Mouse (Mus musculus) forebrain, embryonic 11.5 days (tissue): ENCODE results near the gene Sept11. TPM values are rescaled to one million over a fixed set of nuclear protein-coding genes. Genes with fewer than 3 reads are reported as not detected.
A peak's percentile ranks its signal among the peaks of the same experiment; 100 is the strongest.

Experiments
- ATAC-seq: fragments of 200-750 bp; cut with Nextera tagmentation; replicated peaks from 2 replicates; pipeline ENCODE4 v1.8.0; 2017; ENCODE audit warnings: moderate TSS enrichment; ENCODE audit not compliant: low FRiP score
- DNase-seq: peaks from one replicate; pipeline ENCODE4 v3.0.0-alpha.2; 2017; ENCODE audit warnings: low spot score
- H3K27ac ChIP-seq: fragments of 300-500 bp; sonication (generic); 2 replicates; pipeline ENCODE4 v1.5.1; 2014; ENCODE audit warnings: low read depth, low read length
- H3K27me3 ChIP-seq: fragments of 300-500 bp; sonication (generic); 2 replicates; pipeline ENCODE4 v1.6.1; 2014; ENCODE audit warnings: mild to moderate bottlenecking, low read length, mixed read lengths; ENCODE audit not compliant: control insufficient read depth, insufficient read depth
- H3K36me3 ChIP-seq: fragments of 300-500 bp; sonication (generic); 2 replicates; pipeline ENCODE4 v1.6.1; 2014; ENCODE audit warnings: mild to moderate bottlenecking, low read length, moderate library complexity, mixed read lengths; ENCODE audit not compliant: control insufficient read depth, insufficient read depth
- H3K4me1 ChIP-seq: fragments of 300-500 bp; sonication (generic); replicated peaks from 2 replicates; pipeline ENCODE4 v1.6.1; 2014; ENCODE audit warnings: low read length, mixed read lengths; ENCODE audit not compliant: control insufficient read depth, insufficient read depth
- H3K4me2 ChIP-seq: fragments of 300-500 bp; sonication (generic); 2 replicates; pipeline ENCODE4 v1.6.1; 2014; ENCODE audit warnings: low read depth, mild to moderate bottlenecking, low read length, moderate library complexity, mixed read lengths; ENCODE audit not compliant: severe bottlenecking
- H3K4me3 ChIP-seq: fragments of 300-500 bp; sonication (generic); 2 replicates; pipeline ENCODE4 v1.5.1; 2014; ENCODE audit warnings: low read depth, low read length
- H3K9ac ChIP-seq: fragments of 300-500 bp; sonication (generic); 2 replicates; pipeline ENCODE4 v1.6.1; 2014; ENCODE audit warnings: low read length
- H3K9me3 ChIP-seq: fragments of 300-500 bp; sonication (generic); 2 replicates; pipeline ENCODE4 v1.6.1; 2016; ENCODE audit warnings: low read length, mixed read lengths; ENCODE audit not compliant: control insufficient read depth
- WGBS: fragments of 180-500 bp; shearing (Covaris S2); extraction: QIAGEN DNeasy Blood & Tissue Kit; methylation state at CpG from one replicate; pipeline ENCODE4 v1.1.7; 2014; 5-methylcytosine and 5-hydroxymethylcytosine counted together
- polyA plus RNA-seq: library from polyadenylated mRNA; unstranded; fragments of >200 nt; fragmentation: Nextera tagmentation; extraction: Ambion mirVana; gene quantifications from 2 replicates; pipeline ENCODE4 v1.2.1, GENCODE M21; 2014

The Sept11 gene
- polyA plus RNA-seq, result 288 and 296 TPM in 2 replicates

DNA sequence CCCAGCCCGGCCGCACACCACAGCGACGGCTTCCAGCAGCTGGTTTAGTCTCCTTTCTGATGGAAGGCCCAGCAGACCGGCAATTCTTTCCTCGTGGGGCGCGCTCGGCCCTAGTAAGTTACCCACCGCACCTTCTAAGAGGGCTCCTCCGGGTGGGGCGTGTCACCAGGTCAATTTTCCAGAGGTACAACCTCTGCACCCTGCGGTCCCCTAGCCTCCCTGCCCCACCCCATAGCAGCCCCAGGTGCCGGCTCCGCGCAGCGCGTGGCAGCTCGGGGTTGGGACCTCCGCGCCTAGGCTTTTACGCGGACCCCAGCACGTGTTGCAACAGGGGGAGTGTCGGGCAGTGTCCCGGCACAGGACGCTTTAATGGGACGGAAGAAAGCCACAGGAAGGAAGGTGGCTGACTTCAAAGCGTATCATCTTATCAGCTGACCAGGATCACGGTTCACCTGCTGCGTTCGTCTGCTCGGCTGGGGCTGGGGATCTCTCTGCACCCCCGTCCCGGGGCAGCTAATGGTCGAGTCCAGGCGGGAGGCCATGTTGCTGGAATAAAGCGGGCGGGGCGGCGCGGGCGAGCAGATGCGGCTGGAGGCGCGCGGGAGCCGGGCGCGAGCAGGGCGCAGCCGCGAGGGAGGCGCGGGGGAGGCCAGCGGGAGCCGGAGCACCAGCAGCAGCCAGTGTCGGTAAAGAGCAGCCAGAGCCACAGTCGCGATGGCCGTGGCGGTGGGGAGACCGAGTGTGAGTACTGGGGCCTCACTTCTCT, at the start of gene Sept11:
Gene Sept11, plus strand, starts transcription at position 581 of the 766 bp plus-strand sequence.
- peaks cover 15% of the 10 kb centered on the region for H3K4me1 ChIP-seq
- peak within 1 kb of the TSS; percentile 90 for H3K4me2 ChIP-seq
- H3K36me3 ChIP-seq, result no peaks in the 10 kb centered on the region; the same call in 1 of the 2 replicates
- ATAC-seq (peak; percentile 91), DNase-seq (peak; percentile 96)
- peak within 1 kb of the TSS; percentile 91 for H3K9ac ChIP-seq
- H3K9me3 ChIP-seq, result no peaks in the 10 kb centered on the region
- H3K4me3 ChIP-seq, result peak within 1 kb of the TSS; percentile 82
- WGBS, result under 1% methylated on average over 63 of the region's 63 CpGs
- no peaks in the 10 kb centered on the region for H3K27me3 ChIP-seq
- peak within 1 kb of the TSS; percentile 90 for H3K27ac ChIP-seq

GRCm38 (mm10) chr5:93043688-93044583, 49.3 kb upstream of the Sept11 start:
- 2% methylated on average over 65 of the region's 69 CpGs for WGBS
- H3K4me3 ChIP-seq, result peak overlapping the region; percentile 41
- peaks cover 18% of the 10 kb centered on the region for H3K4me1 ChIP-seq
- no peak overlapping the region for H3K9ac ChIP-seq
- H3K27ac ChIP-seq, result no peak overlapping the region
- peak; percentile 37; the same call in 1 of the 2 replicates for ATAC-seq
- H3K36me3 ChIP-seq, result no peaks in the 10 kb centered on the region
- H3K4me2 ChIP-seq, result peak overlapping the region; percentile 88
- DNase-seq, result peak; percentile 65
- no peaks in the 10 kb centered on the region for H3K9me3 ChIP-seq
- H3K27me3 ChIP-seq, result peaks cover 46% of the 10 kb centered on the region

DNA sequence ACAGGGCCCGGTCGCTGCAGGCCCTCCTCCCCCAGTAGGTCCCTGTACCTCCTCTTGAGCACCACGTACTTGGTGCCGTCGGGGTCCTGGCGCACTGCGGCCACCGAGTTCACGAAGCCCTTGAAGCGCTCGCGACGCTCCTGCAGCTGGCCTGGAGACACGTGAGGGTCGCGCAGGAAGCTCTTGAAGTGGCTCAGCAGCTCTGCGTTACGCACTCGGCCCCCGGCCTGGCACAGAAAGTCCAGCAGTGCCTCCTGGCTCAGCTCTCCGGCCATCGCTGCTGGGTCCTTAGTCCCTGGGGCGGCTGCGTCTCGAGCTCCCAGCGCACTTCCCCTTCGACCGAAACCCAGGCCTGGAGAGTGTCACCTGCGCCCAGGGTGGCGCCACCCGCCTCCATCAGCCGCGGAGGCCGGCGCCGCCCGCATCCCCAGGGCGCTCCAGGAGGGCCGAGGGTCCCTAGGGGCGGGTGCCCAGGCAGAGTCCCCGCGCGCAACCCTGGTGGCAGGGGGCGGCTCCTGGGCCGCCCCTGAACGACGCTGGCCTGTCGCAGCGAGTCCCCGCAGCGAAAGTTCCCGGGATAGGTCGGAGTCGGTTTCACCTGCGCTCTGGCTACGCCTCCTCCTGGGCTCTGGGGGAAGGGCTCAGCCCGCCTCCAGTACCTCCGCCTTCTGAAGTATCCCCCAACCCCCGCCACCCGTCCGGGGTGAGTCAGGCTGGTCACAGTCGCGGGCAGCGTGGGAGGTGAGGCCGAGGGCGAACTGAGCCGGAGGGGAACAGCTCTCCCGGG, 48.5 kb upstream of the Sept11 start, which contains the start of gene Sowahb:
Gene Sowahb, minus strand, starts transcription at position 439 of the 787 bp plus-strand sequence.
- Histone ChIP-seq H3K9me3 (no peaks in the 10 kb centered on the region), H3K27me3 (peaks cover 46% of the 10 kb centered on the region), H3K4me1 (peaks cover 18% of the 10 kb centered on the region), H3K27ac (no peak within 1 kb of the TSS), H3K9ac (peak within 1 kb of the TSS; percentile 33), H3K4me2 (peak within 1 kb of the TSS; percentile 88), H3K4me3 (peak within 1 kb of the TSS; percentile 41), H3K36me3 (no peaks in the 10 kb centered on the region)
- WGBS, result under 1% methylated on average over 68 of the region's 68 CpGs
- peak; percentile 68 for ATAC-seq
- peak; percentile 69 for DNase-seq

GRCm38 (mm10) chr5:93045371-93045714, 47.9 kb upstream of the Sept11 start:
- ATAC-seq (no peak; the same call in 1 of the 2 replicates), DNase-seq (no peak)
- WGBS, result under 1% methylated on average over 19 of the region's 19 CpGs
- Histone ChIP-seq H3K9me3 (no peaks in the 10 kb centered on the region), H3K4me3 (peak overlapping the region; percentile 41), H3K4me2 (peak overlapping the region; percentile 88), H3K9ac (no peak overlapping the region), H3K36me3 (no peaks in the 10 kb centered on the region), H3K4me1 (peaks cover 18% of the 10 kb centered on the region), H3K27ac (no peak overlapping the region), H3K27me3 (peaks cover 46% of the 10 kb centered on the region)

DNA sequence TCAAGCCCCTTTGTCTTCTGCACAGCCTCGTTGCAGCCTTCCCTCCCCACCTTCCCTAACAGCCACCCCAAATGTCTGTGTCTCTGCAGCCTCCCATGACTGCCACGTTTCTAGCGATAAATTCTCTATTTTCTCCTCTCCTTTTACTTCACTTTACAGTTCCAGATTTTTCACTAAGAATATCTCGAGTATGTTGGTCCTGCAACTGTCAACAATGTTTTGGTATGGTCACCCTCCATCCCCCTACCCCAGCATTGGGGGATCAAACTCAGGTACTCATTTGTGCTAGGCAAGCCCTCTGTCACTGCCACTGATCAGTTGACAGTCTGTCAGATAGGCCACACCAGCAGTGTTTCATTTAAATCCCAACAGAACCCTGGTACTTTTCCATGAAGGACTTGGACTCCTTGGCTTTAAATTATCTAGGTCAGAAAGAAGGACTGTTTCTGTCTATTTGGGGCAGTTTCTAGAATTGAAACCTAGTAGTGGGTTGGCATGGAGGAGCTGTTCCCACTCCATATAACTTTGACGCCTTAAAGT, 46.9 kb upstream of the Sept11 start:
- 26% methylated on average over 5 of the region's 5 CpGs for WGBS
- no peak for ATAC-seq

DNA sequence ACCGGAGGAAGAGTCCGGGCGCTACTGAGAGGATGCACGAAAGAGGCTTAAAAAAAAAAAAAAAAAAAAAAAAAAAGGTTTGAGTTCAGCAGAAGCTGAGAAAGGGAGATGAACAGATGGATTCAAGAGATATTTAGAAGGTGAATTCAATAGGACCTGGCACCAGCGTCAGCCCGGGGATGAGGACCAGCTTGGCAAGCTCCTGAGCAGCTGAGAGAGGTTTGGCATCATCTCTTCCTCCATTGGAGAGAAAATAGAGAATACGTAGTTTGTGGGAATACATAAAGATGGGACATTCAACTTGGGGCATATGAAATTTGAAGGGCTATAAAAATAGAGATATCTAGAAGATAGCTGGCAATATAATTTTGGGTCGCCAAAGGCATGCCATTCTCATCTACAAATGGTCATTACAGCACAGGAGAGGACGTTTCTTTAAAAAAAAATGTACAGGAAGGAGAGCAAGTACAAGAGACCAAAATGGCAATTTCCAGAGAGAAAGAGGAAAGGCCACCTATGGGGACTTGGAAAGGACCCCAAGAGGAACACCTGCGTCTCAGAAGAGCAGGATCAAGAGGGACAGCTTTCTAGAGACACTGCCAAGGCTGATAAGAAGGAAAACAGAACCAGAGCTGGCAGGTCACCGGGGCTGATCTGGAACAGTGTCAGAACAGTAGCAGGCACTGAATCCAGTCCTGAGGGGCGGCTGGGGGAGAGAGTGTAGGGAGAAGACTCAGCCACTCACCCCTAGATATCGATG, 44.6 kb upstream of the Sept11 start:
- Histone ChIP-seq H3K27ac (no peak overlapping the region), H3K4me3 (no peak overlapping the region), H3K4me2 (no peak overlapping the region), H3K9ac (no peak overlapping the region), H3K36me3 (no peaks in the 10 kb centered on the region), H3K4me1 (peaks cover 16% of the 10 kb centered on the region), H3K9me3 (no peaks in the 10 kb centered on the region), H3K27me3 (peaks cover 29% of the 10 kb centered on the region)
- WGBS, result 68% methylated on average over 13 of the region's 13 CpGs
- ATAC-seq (no peak), DNase-seq (no peak)

More for the DNA sequence above, 46.9 kb upstream of the Sept11 start:
- Histone ChIP-seq H3K4me1 (peaks cover 18% of the 10 kb centered on the region), H3K4me3 (no peak overlapping the region), H3K9me3 (no peaks in the 10 kb centered on the region), H3K27me3 (peaks cover 46% of the 10 kb centered on the region), H3K36me3 (no peaks in the 10 kb centered on the region), H3K4me2 (no peak overlapping the region), H3K9ac (no peak overlapping the region), H3K27ac (no peak overlapping the region)
- DNase-seq, result no peak

DNA sequence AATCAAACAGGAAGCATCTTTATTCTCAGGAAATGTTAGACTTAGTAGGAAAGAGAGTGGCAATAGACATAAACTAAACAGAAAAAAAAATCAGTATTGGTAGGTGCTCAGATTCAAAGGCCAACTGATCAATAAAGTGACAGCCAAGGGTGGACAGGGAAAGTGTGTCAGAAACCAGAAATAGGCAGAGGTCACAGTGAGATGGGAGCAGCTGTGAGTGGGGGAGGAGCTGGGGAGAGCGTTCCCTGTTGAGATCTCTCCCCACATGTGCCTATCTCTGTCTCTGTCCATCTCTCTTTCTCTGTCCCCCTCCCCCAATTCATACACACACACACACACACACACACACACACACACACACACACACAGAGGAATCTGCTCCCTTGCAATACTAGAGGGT, 43.3 kb upstream of the Sept11 start:
- no peaks in the 10 kb centered on the region for H3K9me3 ChIP-seq
- no peak for DNase-seq
- H3K4me2 ChIP-seq, result no peak overlapping the region
- H3K27me3 ChIP-seq, result peaks cover 16% of the 10 kb centered on the region
- H3K36me3 ChIP-seq, result no peaks in the 10 kb centered on the region
- 78% methylated on average over 1 of the region's 1 CpGs for WGBS
- H3K4me1 ChIP-seq, result peaks cover 4% of the 10 kb centered on the region
- H3K4me3 ChIP-seq, result no peak overlapping the region
- no peak overlapping the region for H3K9ac ChIP-seq
- H3K27ac ChIP-seq, result no peak overlapping the region
- ATAC-seq, result no peak
